Mouse (Mus musculus): ENCODE measurements around the gene Tubg1.

Tubg1 gene

GRCm38 (mm10) chr11:101163476-101164350 is 44.0 kb downstream of the Tubg1 start:
- DNase-seq (ENCODE audit: extremely low read depth, insufficient read length, low spot score), result no peak

- DNase-seq (ENCODE audit: extremely low read depth, insufficient read length, low spot score), result no peak
Observed at GRCm38 (mm10) chr11:101164351-101164665, 44.6 kb downstream of the Tubg1 start.

- no peak for DNase-seq (ENCODE audit: extremely low read depth, insufficient read length, low spot score)
Observed at GRCm38 (mm10) chr11:101164677-101165580, 45.2 kb downstream of the Tubg1 start.

GRCm38 (mm10) chr11:101166357-101166756 is 46.6 kb downstream of the Tubg1 start:
- DNase-seq (ENCODE audit: extremely low read depth, insufficient read length, low spot score), result no peak

GRCm38 (mm10) chr11:101167211-101167962 is 47.6 kb downstream of the Tubg1 start:
- DNase-seq (ENCODE audit: extremely low read depth, insufficient read length, low spot score), result no peak

GRCm38 (mm10) chr11:101167963-101168300 is 48.2 kb downstream of the Tubg1 start:
- no peak for DNase-seq (ENCODE audit: extremely low read depth, insufficient read length, low spot score)

- DNase-seq (ENCODE audit: extremely low read depth, insufficient read length, low spot score), result peak; percentile 62
Observed at GRCm38 (mm10) chr11:101168301-101168980, 48.7 kb downstream of the Tubg1 start.

GRCm38 (mm10) chr11:101169301-101170107 is 49.8 kb downstream of the Tubg1 start:
- no peak for DNase-seq (ENCODE audit: extremely low read depth, insufficient read length, low spot score)

- peak; percentile 81 for DNase-seq (ENCODE audit: extremely low read depth, insufficient read length, low spot score)
Observed at GRCm38 (mm10) chr11:101170354-101170810, 50.6 kb downstream of the Tubg1 start, which contains the start of gene Cntnap1. Cntnap1 (plus strand) TSS chr11:101170523.

GRCm38 (mm10) chr11:101170811-101171610 is 51.3 kb downstream of the Tubg1 start, which contains the start of gene Plekhh3:
Plekhh3 (minus strand) TSS chr11:101171351.
- peak; percentile 96 for DNase-seq (ENCODE audit: extremely low read depth, insufficient read length, low spot score)

GRCm38 (mm10) chr11:101171721-101172433 is 52.1 kb downstream of the Tubg1 start:
- peak; percentile 92 for DNase-seq (ENCODE audit: extremely low read depth, insufficient read length, low spot score)

GRCm38 (mm10) chr11:101172434-101172815 is 52.7 kb downstream of the Tubg1 start:
- DNase-seq (ENCODE audit: extremely low read depth, insufficient read length, low spot score), result no peak

- peak; percentile 79 for DNase-seq (ENCODE audit: extremely low read depth, insufficient read length, low spot score)
Observed at GRCm38 (mm10) chr11:101173112-101173511, 53.4 kb downstream of the Tubg1 start.

- DNase-seq (ENCODE audit: extremely low read depth, insufficient read length, low spot score), result peak; percentile 93
Observed at GRCm38 (mm10) chr11:101173631-101174388, 54.1 kb downstream of the Tubg1 start.

- peak; percentile 67 for DNase-seq (ENCODE audit: extremely low read depth, insufficient read length, low spot score)
Observed at GRCm38 (mm10) chr11:101174389-101174745, 54.6 kb downstream of the Tubg1 start.

GRCm38 (mm10) chr11:101174851-101175628 is 55.3 kb downstream of the Tubg1 start, which contains the start of gene Ccr10:
Ccr10 (minus strand) TSS chr11:101175443.
- peak; percentile 49 for DNase-seq (ENCODE audit: extremely low read depth, insufficient read length, low spot score)

Measured in 3134 (cell line).